Mouse (Mus musculus) cerebellum, adult 11 months (tissue): ENCODE data around the gene Sept14.
"Not testable (repeated sequence)": the region's sequence is repeated elsewhere in the genome, so short reads cannot be mapped to it uniquely, and the experiment has no call there.

Experiments used
- DNase-seq: peaks from one replicate; pipeline ENCODE4 v3.0.0; 2022

Gene Sept14

DNA sequence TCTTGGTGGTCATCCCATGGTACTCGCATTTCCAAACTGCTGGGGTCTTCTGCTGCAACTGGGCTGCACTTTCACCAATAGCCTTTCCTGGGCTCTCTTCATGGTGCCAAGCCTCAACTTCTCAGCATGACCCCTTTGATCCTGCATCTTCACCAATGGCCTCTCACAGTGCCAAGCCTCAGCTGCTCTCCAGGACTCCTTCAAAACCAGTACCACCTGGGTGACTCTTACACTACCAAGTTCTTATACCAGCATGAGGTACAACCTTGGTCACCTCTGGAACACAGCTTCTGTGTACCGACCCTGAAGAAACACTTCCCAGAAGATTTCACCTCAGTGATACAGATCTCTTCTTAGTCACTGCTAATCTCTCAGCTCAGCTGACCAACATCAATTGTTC, at the start of gene Sept14:
Gene Sept14, minus strand, starts transcription at position 101 of the 400 bp plus-strand sequence.
- no peak for DNase-seq

DNA sequence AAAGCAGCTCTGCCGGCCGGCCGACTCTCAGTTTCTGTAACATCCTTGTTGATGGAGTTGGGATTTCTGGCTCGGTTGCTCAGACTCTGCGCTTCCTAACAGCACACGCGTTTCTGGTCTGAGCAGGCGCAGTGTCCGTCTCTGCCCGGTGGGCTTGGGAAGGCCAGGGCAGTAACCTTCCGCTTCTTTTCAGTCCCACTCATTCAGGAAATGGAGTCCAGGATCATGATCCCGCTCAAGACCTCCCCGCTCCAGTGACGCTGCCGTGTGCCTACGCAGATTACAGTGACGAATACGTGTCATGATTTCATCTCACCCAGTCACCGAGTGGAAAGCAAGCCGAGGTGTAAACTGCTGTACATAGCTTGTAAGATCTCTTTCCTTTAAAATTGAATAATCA, 48.6 kb upstream of the Sept14 start:
- DNase-seq, result no peak

GRCm38 (mm10) chr5:129744050-129744449, 35.7 kb upstream of the Sept14 start:
- DNase-seq, result no peak

DNA sequence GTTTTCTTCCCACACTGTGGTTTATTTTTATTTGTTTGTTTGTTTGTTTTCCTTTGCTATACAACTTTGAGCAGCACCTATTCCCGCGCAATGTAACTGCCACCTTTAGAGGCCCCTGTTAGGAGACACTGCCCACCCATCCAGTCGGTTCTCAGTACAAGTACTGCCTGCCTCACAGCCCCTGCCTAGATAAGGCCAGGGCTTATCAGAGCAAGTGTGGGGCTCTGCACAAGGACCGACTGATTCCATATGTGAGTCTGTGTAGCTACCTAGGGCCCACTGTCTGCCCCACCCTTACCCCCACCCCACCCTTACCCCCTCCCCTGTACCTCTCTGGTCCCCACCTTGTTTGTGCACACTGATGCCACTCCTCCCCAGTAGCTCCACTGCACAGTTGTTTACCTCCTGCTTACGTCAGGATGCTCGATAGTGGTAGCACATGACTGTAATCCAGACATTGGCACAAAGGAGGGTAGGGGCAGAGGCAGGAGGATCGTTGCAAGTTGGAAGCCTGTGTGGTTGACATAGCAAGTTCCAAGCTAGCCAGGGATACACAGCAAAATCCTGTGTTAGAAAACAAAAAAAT, 34.7 kb upstream of the Sept14 start:
- no peak for DNase-seq

- no peak for DNase-seq
These were observed 32.7 kb upstream of the Sept14 start for GRCm38 (mm10) chr5:129740976-129741375.

DNA sequence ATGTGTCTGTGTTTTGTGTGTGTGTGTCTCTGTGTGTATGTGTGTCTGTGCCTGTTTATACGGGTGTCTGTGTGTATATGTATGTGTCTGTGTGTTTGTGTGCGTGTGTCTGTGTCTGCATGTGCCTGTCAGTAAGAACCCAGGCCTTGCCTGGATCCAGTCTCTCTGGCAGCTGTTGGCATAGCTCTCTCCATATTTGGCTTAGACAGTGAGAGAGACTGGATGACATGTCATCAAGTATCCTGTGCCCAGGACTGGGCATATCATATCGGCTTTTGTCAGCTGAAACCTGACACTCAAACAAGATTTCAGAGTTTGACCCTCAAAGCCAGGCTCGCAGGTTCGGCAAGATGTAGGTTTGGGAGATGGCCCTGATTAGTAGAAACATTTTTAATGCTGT, 22.7 kb upstream of the Sept14 start:
- DNase-seq, result no peak

DNA sequence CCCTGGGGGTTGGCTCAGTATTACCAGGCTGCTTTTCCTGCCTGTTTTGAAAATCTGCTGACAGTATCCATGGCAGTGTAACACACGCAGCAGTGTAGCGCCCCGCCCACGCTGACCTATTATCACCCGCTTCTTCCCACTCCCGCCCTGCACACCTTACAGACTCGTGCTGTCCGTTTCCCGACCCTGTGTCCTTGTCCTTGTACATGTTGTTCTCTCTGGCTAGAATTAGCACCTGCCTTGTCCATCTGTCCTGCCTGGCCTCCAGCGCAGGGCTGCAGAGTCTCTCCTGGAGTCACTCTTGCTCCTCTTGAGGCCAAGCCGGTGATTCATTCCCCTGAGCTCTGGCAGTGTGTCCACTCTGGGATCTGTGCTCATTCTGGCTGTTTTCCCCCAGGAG, 22.0 kb upstream of the Sept14 start:
- DNase-seq, result peak; percentile 68

GRCm38 (mm10) chr5:129729286-129729685, 21.0 kb upstream of the Sept14 start:
- no peak for DNase-seq

GRCm38 (mm10) chr5:129726784-129727183, 18.5 kb upstream of the Sept14 start:
- no peak for DNase-seq

GRCm38 (mm10) chr5:129725774-129726392, 17.6 kb upstream of the Sept14 start:
- no peak for DNase-seq

DNA sequence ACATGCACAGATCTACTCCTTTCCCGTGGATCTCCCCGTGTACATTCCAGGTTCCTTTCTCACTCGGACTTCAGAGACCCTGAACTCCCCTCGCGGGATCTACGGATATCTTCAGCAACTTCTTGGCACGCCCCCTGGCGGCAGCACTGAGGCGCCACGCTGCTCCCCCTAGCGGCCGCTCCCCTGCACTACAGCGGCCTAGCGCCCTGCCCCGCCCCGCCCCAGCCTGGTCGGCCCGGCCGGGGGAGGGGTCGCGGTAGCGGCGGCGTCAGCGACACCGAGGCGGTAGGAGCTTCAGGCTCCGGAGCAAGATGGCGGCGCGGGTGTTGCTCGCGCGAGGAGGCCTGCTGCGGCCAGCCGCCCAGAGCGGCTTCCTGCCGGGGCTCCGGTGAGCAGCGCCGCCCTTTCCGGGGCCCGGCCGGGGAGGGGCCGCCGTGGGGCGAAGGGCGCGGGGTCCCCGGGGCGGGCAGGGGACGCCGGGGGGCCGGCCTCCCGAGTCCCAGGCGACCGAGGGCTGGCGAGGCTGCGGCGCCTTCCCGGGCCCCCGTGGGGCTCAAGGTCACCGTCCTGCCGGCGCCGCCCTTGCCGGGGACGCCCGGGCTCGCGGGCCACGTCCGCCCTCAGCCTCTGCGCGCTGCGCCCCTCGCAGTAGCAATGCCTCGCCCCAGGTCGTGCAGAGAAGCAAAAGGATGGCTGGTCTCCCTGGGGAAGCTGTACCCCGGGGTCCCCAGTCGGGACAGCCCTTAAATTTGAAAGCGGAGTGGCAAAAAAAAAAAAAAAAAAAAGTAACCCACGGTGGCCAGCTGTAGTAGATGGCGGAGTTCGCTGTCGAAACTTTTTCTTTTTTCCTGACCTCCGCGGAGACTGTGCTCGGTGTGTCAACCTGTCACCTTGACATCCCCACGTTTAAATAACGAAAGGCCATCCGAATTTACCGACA, 16.8 kb upstream of the Sept14 start, which contains the start of gene Nipsnap2:
Gene Nipsnap2, plus strand, starts transcription at position 230 of the 940 bp plus-strand sequence.
- DNase-seq, result peak; percentile 90

GRCm38 (mm10) chr5:129724268-129724667, 16.0 kb upstream of the Sept14 start:
- no peak for DNase-seq

DNA sequence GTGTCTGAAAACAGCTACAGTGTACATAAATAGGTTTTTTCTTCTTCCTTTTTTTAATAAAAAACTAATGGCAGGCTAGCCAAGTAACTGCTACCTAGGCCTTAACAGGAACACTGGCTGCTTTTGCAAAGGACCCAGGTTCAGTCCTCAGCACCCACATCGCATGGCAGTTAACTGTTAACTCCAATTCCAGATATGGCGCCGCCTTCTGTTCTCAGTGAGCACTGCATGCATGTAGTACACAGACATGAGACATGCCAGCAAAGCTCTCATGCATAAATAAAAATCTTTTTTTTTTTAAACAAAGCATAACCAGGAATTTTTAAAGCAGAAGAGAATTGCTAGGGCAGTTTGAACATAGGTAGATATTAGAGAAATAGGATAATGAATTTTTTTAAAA, 11.9 kb upstream of the Sept14 start:
- no peak for DNase-seq

DNA sequence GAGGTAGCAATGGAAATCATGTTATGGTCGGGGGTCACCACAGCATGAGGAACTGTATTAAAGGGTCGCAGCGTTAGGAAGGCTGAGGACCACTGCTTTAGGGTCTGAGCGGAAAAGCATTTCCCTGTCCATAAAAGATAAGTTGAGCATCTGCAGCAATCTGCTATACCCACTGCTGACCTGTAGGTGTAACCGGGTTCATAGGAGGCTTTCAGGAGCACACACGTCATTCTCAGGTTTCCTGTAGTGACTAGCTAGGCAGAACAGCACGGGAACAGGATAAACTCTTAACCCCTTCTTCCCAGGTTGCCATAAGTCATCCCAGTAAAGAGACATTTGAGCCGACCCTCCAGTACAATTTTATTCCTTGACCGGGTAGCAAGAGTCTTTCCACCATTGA, 8.7 kb upstream of the Sept14 start:
- no peak for DNase-seq

- DNase-seq, result peak; percentile 90
These were observed 7.1 kb upstream of the Sept14 start, which contains the start of gene Mrps17 for GRCm38 (mm10) chr5:129715326-129715861. TSS of gene Mrps17 (plus strand) at chr5:129715497.

DNA sequence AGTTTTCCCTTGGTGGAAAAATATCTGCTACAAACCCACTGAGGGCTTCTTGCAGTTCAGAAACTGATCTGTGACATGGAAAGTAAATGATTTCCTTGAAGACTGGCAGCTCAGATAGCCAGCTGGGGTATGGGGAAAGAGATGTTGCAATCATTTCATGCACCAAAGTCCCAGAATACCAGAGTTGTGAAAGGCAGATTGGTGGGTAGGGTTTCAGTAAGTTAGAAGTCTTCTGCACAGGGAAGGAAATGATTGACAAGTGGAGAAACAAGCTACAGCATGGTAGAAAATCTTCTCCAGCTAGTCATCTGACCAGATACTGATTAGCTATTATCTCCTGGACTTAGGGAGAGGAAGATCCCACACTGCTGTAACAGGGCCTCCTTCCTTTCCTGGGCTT, 4.9 kb downstream of the Sept14 start:
- DNase-seq, result no peak

- DNase-seq, result no peak
These were observed 6.6 kb downstream of the Sept14 start for GRCm38 (mm10) chr5:129701706-129702105.

GRCm38 (mm10) chr5:129700506-129700905, 7.8 kb downstream of the Sept14 start:
- DNase-seq, result no peak

- DNase-seq, result no peak
These were observed 17.8 kb downstream of the Sept14 start for GRCm38 (mm10) chr5:129690528-129690927.

DNA sequence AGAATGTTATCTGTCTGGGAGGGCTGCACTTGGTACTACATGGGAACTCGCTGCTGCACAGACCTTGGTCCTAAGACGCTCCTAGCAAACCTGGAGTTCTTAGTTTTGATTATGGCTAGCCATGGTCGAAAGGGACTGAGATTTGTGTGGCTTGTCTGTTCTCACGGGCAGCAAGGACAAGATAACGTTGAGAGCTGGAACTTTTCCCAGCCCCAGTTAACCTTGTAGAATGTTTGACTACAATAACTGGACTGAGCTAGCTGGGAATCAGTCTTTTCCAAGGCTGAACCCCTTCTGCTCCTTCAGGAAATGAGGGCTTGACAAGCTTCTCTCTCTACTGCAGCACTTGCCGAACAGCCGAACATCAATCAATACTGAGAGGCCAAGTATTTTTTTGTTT, 20.7 kb downstream of the Sept14 start:
- no peak for DNase-seq

GRCm38 (mm10) chr5:129685141-129685540, 23.2 kb downstream of the Sept14 start:
- not testable (repeated sequence) for DNase-seq

GRCm38 (mm10) chr5:129670036-129670458, 38.3 kb downstream of the Sept14 start, which contains the start of gene Zfp11:
TSS of gene Zfp11 (minus strand) at chr5:129670099.
- DNase-seq, result peak; percentile 81

DNA sequence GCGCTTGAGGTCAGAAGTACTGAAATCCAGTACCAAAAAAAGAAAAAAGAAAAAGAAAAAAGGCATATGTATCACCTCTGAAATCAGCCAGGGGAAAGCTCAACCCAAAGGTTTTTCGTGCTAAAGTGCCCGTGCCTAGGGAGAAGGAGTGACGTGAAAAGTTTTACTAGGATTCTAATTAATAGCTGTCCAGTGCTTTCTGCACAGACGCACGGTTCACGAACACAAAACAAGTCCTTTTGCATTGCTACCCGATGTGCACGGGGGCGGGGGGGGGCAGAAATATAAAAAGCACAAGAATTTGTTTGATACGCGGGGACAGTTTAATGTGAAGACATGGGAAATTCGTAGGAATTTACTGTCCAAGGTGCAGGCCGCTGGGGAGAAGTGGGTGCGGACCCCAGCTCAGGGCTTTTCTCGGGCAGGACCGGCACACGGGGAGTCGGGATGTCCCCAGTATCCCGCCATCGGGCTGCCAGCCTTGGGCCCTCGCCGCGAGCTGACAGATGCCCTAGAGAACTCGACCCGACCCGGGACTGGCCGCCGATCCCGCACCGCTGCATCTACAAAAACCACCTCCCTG, 38.8 kb downstream of the Sept14 start:
- DNase-seq, result no peak
